Mouse (Mus musculus) adrenal gland, postnatal 36 days (tissue): Measurements from ENCODE around the gene Psma6. TPM values are rescaled to one million over a fixed set of nuclear protein-coding genes. Genes with fewer than 3 reads are reported as not detected.

Experiments
- DNase-seq, 2 experiments: peaks; one replicate each; pipeline ENCODE4 v3.0.0; 2021; ENCODE audit warnings: mixed read lengths in 1 of 2
- total RNA-seq, 2 experiments: library from RNA; stranded (reverse); gene quantifications; 2 replicates each; pipeline ENCODE4 v1.2.3; 2021

Gene Psma6
- total RNA-seq, 2 experiments from 2014 or later, result 239 to 242 TPM

DNA sequence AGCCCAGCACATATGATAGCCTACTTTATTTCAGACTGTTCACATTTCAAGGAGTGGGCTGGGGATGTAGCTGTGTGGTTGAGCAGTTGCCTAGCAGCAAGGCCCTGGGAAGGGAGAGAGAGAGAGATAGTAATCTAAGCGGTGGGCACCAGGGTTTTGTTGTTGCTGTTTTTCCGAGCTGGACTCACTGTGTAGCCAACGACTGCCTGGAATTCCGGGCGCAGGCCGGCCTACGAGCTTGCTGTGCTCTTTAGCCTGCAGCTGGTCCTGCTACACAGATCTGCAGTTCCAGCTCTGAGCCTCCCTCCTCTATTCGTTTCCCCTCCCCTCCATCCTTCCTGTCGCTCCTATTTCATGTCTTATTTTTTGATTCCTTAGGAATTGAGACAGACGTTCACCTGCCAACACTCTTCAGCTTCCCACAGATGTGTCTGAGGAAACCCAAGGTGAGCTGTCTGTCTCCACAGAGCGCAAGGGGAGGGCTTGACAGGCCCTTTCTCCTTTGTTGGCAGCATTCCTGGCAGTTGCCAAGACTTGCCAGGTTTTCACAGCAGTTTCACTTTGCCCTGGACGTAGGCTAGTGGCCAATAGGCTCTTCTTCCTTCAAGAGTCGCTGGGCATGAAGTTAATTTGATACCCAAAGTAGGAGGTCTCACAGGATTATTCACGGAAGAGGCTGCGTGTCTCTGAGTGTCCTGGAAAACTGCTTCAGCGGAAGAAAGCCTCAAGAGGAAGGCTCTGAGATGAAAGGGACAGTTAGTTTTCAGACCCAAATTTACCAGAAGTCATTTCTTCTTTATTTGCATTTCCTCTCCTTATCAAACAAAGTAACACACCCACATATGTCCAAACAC is 80.2 kb downstream of the Psma6 start:
- peak; percentile 75 to 79 for DNase-seq

DNA sequence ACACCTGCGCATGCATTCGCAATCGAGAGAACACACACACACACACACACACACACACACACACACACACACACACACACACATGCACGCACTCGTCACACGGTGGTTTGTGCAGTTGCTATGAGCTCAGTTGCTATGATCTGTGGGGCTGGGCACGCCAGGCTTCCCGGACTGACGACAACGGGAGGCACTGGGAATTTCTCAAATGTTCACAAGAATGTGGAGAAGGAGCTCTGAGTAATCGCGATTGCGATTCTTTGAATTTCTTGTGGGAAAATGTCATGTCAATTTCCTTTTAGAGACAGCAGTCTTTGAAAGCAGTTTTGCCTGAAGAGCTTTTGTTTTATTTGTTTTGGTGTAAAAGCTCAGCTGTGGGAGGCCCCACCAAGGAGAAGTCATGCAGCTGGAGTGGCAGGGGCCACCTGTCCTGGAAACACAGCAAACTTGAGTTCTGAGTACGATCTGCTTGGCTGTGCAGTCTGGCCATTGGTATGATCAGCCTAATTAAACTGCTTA is 80.9 kb downstream of the Psma6 start:
- DNase-seq, result peak in 1 of 2 experiments; percentile 61

GRCm38 (mm10) chr12:55465401-55465983 is 81.5 kb downstream of the Psma6 start:
- no peak for DNase-seq

- peak; percentile 78 to 81 for DNase-seq
These were observed 82.2 kb downstream of the Psma6 start for GRCm38 (mm10) chr12:55466088-55466701.

DNA sequence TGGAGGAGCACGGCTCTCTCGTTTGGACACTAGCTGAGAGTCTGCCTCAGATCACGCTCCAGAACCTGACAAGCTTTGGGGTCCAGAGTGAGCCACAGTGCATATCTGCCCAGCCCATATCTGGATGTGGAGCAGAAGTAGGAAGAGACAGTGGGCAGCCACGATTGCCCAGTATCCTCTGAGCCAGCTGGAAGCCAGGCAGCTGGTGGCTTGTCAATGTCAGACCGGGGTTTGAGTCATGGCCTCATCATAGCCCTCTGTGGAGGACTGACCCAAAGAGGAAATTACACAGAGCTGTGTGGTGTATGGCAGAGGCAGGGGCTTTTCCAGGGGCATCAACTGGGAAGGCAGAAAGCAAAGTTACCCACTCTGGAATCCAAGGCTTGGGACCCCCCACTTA is 82.8 kb downstream of the Psma6 start:
- peak; percentile 64 to 73 for DNase-seq

GRCm38 (mm10) chr12:55467331-55468180 is 83.5 kb downstream of the Psma6 start:
- no peak for DNase-seq

Other genes starting within 250 kb of the Psma6 start
- 100 to 1,000 TPM in 1 of 2 experiments, 10 to 100 TPM in 1; 85.3 to 115 TPM for gene Srp54b, start 229.1 kb upstream of the Psma6 start, total RNA-seq
- under 1 TPM; 0.86 to 0.95 TPM for gene 1700047I17Rik2, start 184.6 kb upstream of the Psma6 start, total RNA-seq
- 10 to 100 TPM; 43.1 to 66.4 TPM for gene Srp54c, start 154.1 kb upstream of the Psma6 start, total RNA-seq
- 10 to 100 TPM; 15.4 to 18.9 TPM for gene 1110008L16Rik, start 84.6 kb upstream of the Psma6 start, total RNA-seq
- gene Ppp2r3c, start 81.2 kb upstream of the Psma6 start, total RNA-seq, result 10 to 100 TPM; 11.1 to 11.3 TPM
- gene Nfkbia, start 108.4 kb downstream of the Psma6 start, total RNA-seq, result 100 to 1,000 TPM in 1 of 2 experiments, 10 to 100 TPM in 1; 98.9 to 111 TPM
- not detected for gene Aldoart2, start 181.0 kb downstream of the Psma6 start, total RNA-seq
- gene Insm2, start 215.2 kb downstream of the Psma6 start, total RNA-seq, result under 1 TPM; 0.40 to 0.92 TPM